Mouse (Mus musculus) gastrocnemius, adult 2 months (tissue): ENCODE results near the gene Abr. TPM values are rescaled to one million over a fixed set of nuclear protein-coding genes. Genes with fewer than 3 reads are reported as not detected.

ENCODE experiments used
- DNase-seq: peaks from one replicate; pipeline ENCODE4 v3.0.0; 2022
- H3K27ac ChIP-seq: fragments of 200-600 bp; 2 replicates; pipeline ENCODE4 v1.8.1; 2022; ENCODE audit warnings: mild to moderate bottlenecking
- H3K4me3 ChIP-seq: fragments of 200-600 bp; 2 replicates; pipeline ENCODE4 v1.8.1; 2022; ENCODE audit warnings: mild to moderate bottlenecking, moderate library complexity
- CTCF ChIP-seq: fragments of 200-600 bp; IDR thresholded peaks from 2 replicates; pipeline ENCODE4 v1.8.1; 2022; ENCODE audit warnings: antibody characterized with exemption, mild to moderate bottlenecking, moderate library complexity
- intact Hi-C: fragments of 180-260 bp; cut with DNase I; formaldehyde crosslinking; loops from one replicate; pipeline ENCODE4 v1.15.1; 2025
- total RNA-seq, 2 experiments: library from RNA; stranded (reverse); gene quantifications; 2 replicates each; pipeline ENCODE4 v1.2.3; 2021

The Abr gene
- total RNA-seq, 2 experiments from 2014 or later = 10.2 to 19.2 TPM

DNA sequence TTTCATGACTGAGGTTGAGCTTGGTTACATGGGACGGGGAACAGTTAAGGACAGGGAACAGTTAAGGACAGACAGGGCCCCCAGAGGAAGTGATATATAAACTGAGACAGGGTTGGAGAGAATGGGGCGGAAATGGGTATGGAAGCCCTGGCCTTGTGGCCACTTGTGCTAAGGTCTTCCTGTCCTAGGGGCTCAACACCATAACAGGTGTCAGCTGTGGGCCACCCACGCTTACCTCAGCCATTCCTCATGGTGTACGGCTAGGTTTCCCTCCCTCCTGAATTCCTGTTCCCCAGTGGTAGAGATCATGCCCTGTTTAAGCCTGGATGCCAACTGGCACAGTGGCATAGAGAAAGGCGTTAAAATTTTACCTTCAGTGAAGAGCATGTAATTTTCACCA is 135.1 kb downstream of the Abr start:
- Histone ChIP-seq H3K27ac (no peak overlapping the region), H3K4me3 (no peak overlapping the region)
- intact Hi-C loops = no loop called here
- no peak for DNase-seq
- TF ChIP-seq CTCF = no peak

DNA sequence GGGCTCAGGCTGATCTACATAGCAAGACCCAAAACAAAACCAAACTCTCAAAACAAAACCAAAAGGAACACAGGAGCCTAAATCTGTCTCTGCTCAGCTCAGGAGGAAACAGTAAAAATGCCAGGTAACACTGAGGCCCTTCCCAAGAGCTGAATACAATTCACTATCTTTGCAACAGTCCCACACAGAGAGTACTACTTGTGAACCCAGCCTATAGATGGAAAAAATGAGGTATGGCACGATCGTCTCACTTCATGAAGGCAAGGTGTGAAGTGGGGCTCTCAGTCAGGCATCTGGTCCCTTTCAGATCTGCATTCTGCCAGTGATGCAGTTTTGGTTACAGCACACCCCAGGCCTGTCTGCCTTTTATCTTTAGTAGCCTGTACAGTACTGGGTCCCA is 138.1 kb downstream of the Abr start:
- Histone ChIP-seq H3K4me3 (no peak overlapping the region), H3K27ac (no peak overlapping the region)
- no peak for DNase-seq
- no peak for TF ChIP-seq CTCF
- intact Hi-C loops = no loop called here

DNA sequence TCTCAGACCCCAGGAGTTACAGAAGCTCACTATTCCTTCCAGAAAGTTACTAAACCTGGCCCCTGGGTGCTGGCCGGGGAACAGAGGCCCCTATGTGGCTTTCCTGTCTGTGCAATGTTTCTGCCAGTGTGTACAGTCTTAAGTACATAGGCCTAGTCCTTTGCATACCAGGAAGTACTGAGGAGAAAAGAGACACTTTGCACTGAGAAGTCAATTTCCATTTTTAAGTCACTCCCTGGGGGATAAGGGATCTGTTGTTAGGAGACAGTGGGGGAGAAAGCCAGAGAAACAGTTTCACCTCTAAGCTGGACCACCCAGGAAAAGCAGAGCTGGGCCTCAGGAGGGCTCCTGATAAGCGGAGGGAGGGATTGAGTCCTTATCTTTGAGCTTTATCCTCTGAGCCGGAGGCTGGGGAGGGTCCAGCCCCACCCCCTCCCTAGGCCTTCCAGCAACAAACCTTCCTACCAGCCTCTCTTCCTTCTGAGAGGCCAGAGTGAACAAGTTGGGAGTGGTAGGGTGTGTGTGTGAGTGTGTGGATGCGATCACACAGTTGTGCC is 138.9 kb downstream of the Abr start:
- H3K27ac ChIP-seq = no peak overlapping the region
- no peak for TF ChIP-seq CTCF
- no peak overlapping the region for H3K4me3 ChIP-seq
- DNase-seq = no peak
- intact Hi-C loops = no loop called here

DNA sequence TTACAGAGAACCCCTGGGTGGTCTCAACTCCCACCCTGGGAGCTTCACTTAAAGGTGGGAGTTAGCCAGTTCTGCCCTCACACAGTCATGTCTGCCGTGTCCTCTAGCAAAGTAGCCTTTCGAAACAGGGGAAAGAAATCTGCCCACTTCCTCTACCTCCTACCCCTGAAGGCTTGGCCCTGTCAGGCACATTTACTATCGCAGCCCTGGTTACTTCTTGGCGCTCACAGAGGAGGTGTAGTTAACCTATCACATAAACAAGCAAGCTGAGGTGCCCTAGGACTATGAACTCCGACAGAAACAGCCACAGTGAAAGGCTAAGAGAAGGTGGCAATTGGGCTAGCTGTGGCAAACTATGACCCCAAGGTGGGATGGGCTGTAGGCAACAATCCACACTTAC is 139.4 kb downstream of the Abr start:
- no peak for DNase-seq
- no peak for TF ChIP-seq CTCF
- intact Hi-C loops = no loop called here
- Histone ChIP-seq H3K4me3 (no peak overlapping the region), H3K27ac (no peak overlapping the region)

DNA sequence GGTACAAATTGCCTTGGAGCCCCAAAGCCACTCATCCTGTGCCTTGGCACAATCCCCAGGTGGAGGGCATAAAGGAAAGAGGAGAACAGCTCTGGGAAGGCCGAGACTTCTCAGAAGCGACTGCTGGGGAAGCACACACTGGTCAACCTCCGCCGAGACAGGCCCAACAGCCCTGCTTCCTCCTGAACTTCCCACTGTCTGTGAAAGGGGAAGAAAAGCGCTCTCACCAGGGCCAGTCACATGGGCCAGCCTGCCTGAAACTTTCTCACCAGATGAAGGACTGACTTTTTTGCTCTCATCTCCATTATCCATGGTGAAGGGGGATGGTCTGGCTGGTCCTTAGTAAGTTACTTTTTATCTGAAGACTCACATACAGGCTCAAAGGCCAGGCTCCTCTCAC is 139.9 kb downstream of the Abr start:
- Histone ChIP-seq H3K27ac (no peak overlapping the region), H3K4me3 (no peak overlapping the region)
- intact Hi-C loops = no loop called here
- no peak for TF ChIP-seq CTCF
- DNase-seq = no peak

DNA sequence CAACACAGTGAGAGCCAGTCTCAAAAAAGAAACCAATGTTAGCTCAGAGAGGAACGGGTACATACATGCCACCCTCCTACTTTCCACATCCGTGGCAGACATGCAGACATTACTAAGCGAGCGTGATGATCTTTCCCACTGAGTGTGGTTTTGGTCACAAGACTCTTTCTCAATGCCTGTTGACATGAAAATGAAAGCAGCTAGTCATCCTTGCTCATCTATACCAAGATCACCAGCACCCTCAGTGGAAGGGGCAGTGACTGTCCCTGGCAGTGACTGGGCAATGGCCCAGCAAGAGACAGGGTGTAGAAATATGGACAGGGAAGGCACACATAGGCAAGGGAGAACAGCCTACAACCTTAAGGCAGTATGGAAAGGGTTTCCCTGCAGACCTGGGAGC is 142.4 kb downstream of the Abr start:
- H3K27ac ChIP-seq = no peak overlapping the region
- no peak for DNase-seq
- intact Hi-C loops = no loop called here
- no peak for TF ChIP-seq CTCF
- H3K4me3 ChIP-seq = no peak overlapping the region

DNA sequence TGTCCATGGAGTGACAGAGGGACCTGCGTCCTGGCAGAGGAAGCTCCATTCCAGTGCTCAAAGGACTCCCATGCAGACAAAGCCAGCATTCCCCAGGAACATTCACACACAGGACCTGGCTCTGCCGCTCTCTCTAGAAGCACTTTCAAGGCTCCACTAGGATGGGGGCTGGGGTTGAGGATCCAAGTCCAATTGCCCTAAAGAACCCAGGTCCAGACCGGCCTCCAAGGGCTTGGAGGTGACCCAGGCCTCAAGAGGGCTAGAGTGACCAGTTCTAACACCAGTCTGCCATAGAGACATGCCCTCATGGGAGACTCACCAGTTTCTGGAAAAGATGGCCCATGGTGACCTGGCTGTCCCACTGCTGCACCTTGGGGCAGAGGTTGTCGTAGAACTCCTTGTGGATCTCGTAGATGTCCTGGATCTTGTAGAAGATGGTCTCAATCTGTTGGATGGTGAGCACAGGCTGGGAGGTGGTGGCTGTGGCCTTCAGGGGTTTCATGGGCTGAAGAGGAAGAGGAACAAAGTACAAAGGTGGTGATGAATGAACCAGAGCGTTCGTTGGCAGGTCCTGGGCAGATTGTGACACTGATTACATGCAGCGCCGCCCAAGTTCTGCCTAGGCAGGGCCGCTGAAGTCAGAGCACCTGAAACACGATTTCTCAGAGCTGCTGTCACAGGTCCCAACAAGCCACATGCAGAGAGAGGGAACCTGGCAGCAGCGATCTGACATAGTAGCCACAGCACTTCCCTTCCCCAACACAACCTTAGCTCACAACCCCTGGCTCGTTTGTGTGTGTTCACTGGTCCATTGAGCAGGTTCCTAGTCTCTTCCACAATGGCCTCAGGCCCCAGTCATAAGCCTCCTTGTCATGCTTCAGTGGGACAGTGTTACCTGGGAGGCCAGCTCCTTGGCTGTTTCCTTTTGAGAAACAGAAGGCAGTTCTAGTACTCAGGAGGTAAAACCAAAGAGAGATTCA is 143.1 kb downstream of the Abr start:
- Histone ChIP-seq H3K27ac (no peak overlapping the region), H3K4me3 (no peak overlapping the region)
- no peak for TF ChIP-seq CTCF
- no peak for DNase-seq
- intact Hi-C loops = no loop called here

DNA sequence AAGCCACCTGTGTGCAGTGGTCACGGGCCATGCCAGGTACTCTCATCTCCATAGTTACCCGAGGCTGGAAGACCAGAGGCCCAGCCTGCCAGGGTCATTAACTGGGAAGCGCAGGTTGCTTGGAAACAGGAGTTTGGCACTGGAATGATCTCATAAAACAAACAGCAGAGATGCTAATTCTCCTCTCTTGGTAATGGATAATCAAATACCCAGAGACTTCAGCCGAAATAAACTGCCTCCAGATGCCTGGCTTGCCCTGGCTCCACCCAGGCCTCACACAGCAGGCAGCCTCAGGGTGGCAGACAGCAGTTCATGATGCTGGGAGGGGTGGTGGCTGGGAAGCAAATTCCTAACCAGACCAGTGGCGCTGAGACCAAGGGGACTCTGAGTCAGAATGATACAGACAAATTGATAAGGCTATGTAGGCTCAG is 145.0 kb downstream of the Abr start:
- TF ChIP-seq CTCF = no peak
- Histone ChIP-seq H3K27ac (no peak overlapping the region), H3K4me3 (no peak overlapping the region)
- intact Hi-C loops = no loop called here
- DNase-seq = no peak

DNA sequence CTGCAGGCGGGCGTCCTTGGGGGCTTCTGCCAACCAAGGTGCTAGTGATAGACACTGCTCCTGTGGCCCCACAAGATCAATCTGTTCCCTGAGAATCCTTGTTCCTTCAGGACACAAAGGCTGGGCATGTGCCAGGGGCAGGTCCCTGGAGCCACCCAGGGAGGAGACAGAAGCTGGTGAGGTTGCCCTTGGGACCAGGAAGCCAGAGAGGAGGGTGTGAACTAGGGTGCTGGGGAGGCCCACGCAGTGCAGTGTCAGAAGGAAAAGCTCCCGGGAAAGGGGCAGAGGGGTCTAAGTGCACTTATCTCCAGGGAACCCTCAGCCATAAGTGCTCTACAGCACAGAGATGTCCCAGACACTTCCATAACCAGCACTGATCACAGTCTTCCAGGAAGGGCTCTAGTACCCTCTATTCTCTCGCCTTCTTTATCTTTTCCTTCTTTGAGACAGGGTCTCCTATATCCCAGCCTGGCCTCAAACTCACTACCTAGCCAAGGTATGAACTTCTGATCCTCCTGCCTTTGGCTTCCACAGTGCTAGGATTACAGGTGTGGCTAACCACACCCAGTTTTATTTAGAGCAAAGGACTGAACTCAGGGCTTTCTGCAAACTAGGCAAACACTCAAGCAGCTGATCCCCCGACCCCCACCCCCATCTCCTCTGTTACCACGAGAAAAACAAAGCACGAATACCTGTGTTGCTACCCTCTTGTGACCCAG is 145.6 kb downstream of the Abr start:
- no peak for TF ChIP-seq CTCF
- intact Hi-C loops = no loop called here
- DNase-seq = no peak
- H3K27ac ChIP-seq = no peak overlapping the region
- H3K4me3 ChIP-seq = no peak overlapping the region

DNA sequence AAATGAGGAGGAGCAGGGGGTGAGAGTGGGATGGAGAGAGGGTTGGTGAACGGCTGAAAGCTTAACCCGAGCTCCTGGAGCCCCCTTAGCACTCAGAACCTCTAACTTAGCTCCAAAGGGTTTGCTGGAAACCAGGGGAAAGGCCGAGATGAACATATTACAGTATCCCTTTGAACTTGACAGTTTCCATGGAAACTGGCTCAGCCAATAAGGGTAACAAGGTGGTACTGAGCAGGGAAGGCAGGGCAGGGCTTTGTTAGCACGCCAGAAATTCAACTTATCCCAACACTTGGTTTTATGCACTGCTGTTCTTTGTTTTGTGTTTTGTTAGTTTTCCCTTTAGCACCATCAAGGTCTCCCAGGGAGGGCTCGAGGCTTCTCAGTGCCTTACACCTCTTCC is 149.5 kb downstream of the Abr start:
- no peak overlapping the region for H3K27ac ChIP-seq
- no peak overlapping the region for H3K4me3 ChIP-seq
- intact Hi-C loops = no loop called here
- no peak for DNase-seq
- no peak for TF ChIP-seq CTCF

DNA sequence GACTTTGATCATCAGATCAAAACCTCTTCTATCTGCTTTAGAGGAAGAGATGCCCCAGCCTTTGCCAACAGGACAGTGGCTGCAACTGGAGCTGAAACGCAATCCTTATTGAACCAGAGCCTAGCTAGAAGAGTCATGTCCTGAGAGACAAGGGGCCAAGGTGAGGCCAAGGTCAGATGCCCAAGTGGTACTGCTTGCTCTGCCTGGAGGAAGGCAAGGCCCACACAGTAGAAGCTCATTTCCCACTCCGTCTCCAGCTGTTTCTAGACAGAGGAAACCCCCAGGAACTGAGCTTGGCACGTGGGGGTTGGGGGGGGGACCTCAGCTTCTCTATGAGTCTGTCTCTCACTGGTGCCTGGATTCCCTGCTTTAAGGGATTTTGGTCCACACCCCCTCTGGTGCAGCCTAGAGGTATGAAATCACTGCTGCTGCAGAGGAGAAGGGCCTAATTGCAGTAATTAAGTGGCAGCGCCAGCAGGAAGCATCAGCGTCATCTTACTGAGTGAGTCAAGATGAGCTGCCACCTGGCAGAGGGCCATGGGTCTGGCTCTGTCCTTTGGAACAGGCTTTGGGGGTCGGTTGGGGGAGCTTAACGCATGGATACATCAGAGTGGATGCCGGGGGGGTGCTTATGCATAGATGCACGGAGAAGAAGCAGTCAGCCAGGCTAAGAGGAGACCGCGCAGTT is 152.7 kb downstream of the Abr start:
- Histone ChIP-seq H3K4me3 (no peak overlapping the region), H3K27ac (no peak overlapping the region)
- TF ChIP-seq CTCF = no peak
- peak; percentile 27 for DNase-seq
- intact Hi-C loops = no loop called here

DNA sequence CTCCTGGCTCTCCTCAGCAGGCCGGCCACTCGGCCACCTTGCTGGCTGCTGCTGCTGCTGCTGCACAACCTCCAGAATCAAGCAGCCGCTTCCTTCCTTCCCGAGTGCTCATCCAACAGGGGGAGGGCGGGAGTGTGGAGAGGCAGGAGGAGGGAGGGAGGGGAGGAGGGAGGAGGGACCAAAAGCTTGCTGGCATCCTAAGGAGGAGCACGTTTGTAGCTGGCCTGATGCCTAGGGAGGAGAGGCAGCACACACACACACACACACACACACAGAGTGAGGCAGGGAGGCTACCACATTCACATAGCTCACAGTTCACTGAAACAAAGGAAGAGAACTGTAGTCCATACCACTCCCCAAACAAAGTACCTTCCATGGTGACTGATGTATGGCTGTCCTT is 153.8 kb downstream of the Abr start:
- intact Hi-C loops = no loop called here
- Histone ChIP-seq H3K4me3 (no peak overlapping the region), H3K27ac (no peak overlapping the region)
- no peak for TF ChIP-seq CTCF
- DNase-seq = peak; percentile 18

DNA sequence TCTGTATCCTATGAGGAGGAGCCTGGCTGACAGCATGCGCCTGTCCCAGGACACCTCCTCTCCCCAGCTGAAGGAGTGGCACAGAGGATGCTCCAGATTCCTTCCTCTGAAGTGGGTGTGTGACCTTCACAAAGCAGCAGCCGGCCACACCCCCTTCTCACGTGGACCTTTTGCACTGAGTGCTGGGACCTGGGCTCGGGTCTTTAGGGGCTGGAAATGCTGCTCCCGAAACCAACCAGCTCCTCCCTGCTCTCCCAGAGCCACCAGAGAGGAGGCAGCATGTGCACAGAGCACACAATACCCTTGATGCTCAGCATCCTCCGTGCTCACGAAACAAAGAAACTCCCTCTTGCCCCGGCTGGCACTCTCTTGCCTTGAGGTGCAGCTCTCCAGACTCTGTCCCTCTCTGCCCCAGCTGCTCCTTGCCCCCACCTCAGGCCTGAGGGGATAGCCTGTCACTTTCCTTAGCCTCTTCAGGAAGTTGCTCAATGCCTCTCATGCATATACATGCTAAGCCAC is 154.6 kb downstream of the Abr start:
- TF ChIP-seq CTCF = no peak

More for the DNA sequence above, 154.6 kb downstream of the Abr start:
- H3K27ac ChIP-seq = no peak overlapping the region
- H3K4me3 ChIP-seq = no peak overlapping the region
- DNase-seq = peak; percentile 8
- intact Hi-C loops = no loop called here
